Mouse (Mus musculus) heart, embryonic 11.5 days (tissue): ENCODE results near the gene Synpo2l. TPM values are rescaled to one million over a fixed set of nuclear protein-coding genes. Genes with fewer than 3 reads are reported as not detected.

Experiments
- ATAC-seq: fragments of 200-750 bp; cut with Nextera tagmentation; replicated peaks from 2 replicates; pipeline ENCODE4 v1.8.0; 2017; ENCODE audit warnings: moderate library complexity; ENCODE audit not compliant: insufficient number of reproducible peaks, low FRiP score, low TSS enrichment
- H3K27ac ChIP-seq: fragments of 300-500 bp; sonication (generic); 2 replicates; pipeline ENCODE4 v1.5.1; 2014; ENCODE audit warnings: mild to moderate bottlenecking, low read depth, low read length
- H3K27me3 ChIP-seq: fragments of 300-500 bp; sonication (generic); 2 replicates; pipeline ENCODE4 v1.6.1; 2014; ENCODE audit warnings: mild to moderate bottlenecking, low read length, mixed read lengths; ENCODE audit not compliant: control insufficient read depth, insufficient read depth
- H3K36me3 ChIP-seq: fragments of 300-500 bp; sonication (generic); 2 replicates; pipeline ENCODE4 v1.6.1; 2014; ENCODE audit warnings: mild to moderate bottlenecking, low read length, moderate library complexity, mixed read lengths; ENCODE audit not compliant: control insufficient read depth, insufficient read depth
- H3K4me1 ChIP-seq: fragments of 300-500 bp; sonication (generic); 2 replicates; pipeline ENCODE4 v1.6.1; 2014; ENCODE audit warnings: low read length; ENCODE audit not compliant: control insufficient read depth, insufficient read depth
- H3K4me2 ChIP-seq: fragments of 300-500 bp; sonication (generic); 2 replicates; pipeline ENCODE4 v1.6.1; 2014; ENCODE audit warnings: mild to moderate bottlenecking, moderate library complexity
- H3K4me3 ChIP-seq: fragments of 300-500 bp; sonication (generic); 2 replicates; pipeline ENCODE4 v1.5.1; 2014; ENCODE audit warnings: low read depth, low read length
- H3K9ac ChIP-seq: fragments of 300-500 bp; sonication (generic); 2 replicates; pipeline ENCODE4 v1.6.1; 2014; ENCODE audit warnings: mild to moderate bottlenecking, low read depth, low read length, moderate library complexity
- H3K9me3 ChIP-seq: fragments of 300-500 bp; sonication (generic); replicated peaks from 2 replicates; pipeline ENCODE4 v1.6.1; 2016; ENCODE audit warnings: low read length; ENCODE audit not compliant: control insufficient read depth
- WGBS: fragments of 180-500 bp; shearing (Covaris S2); extraction: QIAGEN DNeasy Blood & Tissue Kit; methylation state at CpG from one replicate; pipeline ENCODE4 v1.1.7; 2014; ENCODE audit not compliant: insufficient replicate concordance; 5-methylcytosine and 5-hydroxymethylcytosine counted together
- microRNA-seq: library from miRNA; unstranded; fragments of <30 nt; microRNA quantifications from one replicate; pipeline ENCODE4, GENCODE M21; 2016; ENCODE audit warnings: borderline number of aligned reads
- polyA plus RNA-seq: library from polyadenylated mRNA; unstranded; fragments of >200 nt; fragmentation: Nextera tagmentation; extraction: Ambion mirVana; gene quantifications from 2 replicates; pipeline ENCODE4 v1.2.1, GENCODE M21; 2014

The Synpo2l gene
- polyA plus RNA-seq, 1 experiment from 2014 or later, result 106 TPM

GRCm38 (mm10) chr14:20610146-20610545, 58.0 kb downstream of the Synpo2l start:
- H3K36me3 ChIP-seq, result no peaks in the 10 kb centered on the region
- no peak overlapping the region for H3K4me3 ChIP-seq
- H3K9me3 ChIP-seq, result no peaks in the 10 kb centered on the region
- H3K9ac ChIP-seq, result no peak overlapping the region
- peak; percentile 49; the same call in 1 of the 2 replicates for ATAC-seq
- H3K4me1 ChIP-seq, result 0 out of 2 replicates have a peak, but pooled peaks cover 2% of the 10 kb centered on the region
- H3K4me2 ChIP-seq, result peak overlapping the region; percentile 43
- H3K27me3 ChIP-seq, result no peaks in the 10 kb centered on the region
- WGBS, result 58% methylated on average over 4 of the region's 4 CpGs
- H3K27ac ChIP-seq, result peak overlapping the region; percentile 75

GRCm38 (mm10) chr14:20609519-20609918, 58.6 kb downstream of the Synpo2l start:
- no peak overlapping the region; the same call in 1 of the 2 replicates for H3K4me2 ChIP-seq
- H3K4me3 ChIP-seq, result no peak overlapping the region
- no peaks in the 10 kb centered on the region for H3K9me3 ChIP-seq
- no peaks in the 10 kb centered on the region for H3K27me3 ChIP-seq
- H3K27ac ChIP-seq, result no peak overlapping the region
- H3K4me1 ChIP-seq, result 0 out of 2 replicates have a peak, but pooled peaks cover 2% of the 10 kb centered on the region
- no peak overlapping the region for H3K9ac ChIP-seq
- no peaks in the 10 kb centered on the region for H3K36me3 ChIP-seq
- no peak for ATAC-seq
- WGBS, result 52% methylated on average over 3 of the region's 3 CpGs

Small RNA genes within 50 kb of the gene (microRNA-seq; reads per million reads assigned to microRNA genes)
- gene Mir6946, result 1.1 reads per million, percentile 15 among the genes with 10 or more reads in this experiment

Other genes with a start within 250 kb of the Synpo2l start
- gene Cfap70, start 216.1 kb downstream of the Synpo2l start, polyA plus RNA-seq, result 0.21 TPM in 1 of 2 replicates, not detected in the other
- 38.1 and 42.5 TPM in 2 replicates for gene Anxa7, start 188.2 kb downstream of the Synpo2l start, polyA plus RNA-seq
- 0.62 and 1.1 TPM in 2 replicates for gene Mss51, start 171.5 kb downstream of the Synpo2l start, polyA plus RNA-seq
- 43.1 and 46.8 TPM in 2 replicates for gene Ppp3cb, start 121.8 kb downstream of the Synpo2l start, polyA plus RNA-seq
- 5.4 and 7.2 TPM in 2 replicates for gene Usp54, start 27.3 kb downstream of the Synpo2l start, polyA plus RNA-seq
- gene Myoz1, start 11.8 kb downstream of the Synpo2l start, polyA plus RNA-seq, result 23.6 and 28.0 TPM in 2 replicates
- gene Sec24c, start 6.0 kb upstream of the Synpo2l start, polyA plus RNA-seq, result 78.1 and 84.6 TPM in 2 replicates
- 13.4 and 18.8 TPM in 2 replicates for gene Fut11, start 26.6 kb upstream of the Synpo2l start, polyA plus RNA-seq
- 221 and 230 TPM in 2 replicates for gene Chchd1, start 34.7 kb upstream of the Synpo2l start, polyA plus RNA-seq
- gene Zswim8, start 39.2 kb upstream of the Synpo2l start, polyA plus RNA-seq, result 23.4 and 24.1 TPM in 2 replicates
- 18.7 and 19.1 TPM in 2 replicates for gene Ndst2, start 66.2 kb upstream of the Synpo2l start, polyA plus RNA-seq
- 61.8 and 65.6 TPM in 2 replicates for gene Camk2g, start 125.7 kb upstream of the Synpo2l start, polyA plus RNA-seq
- 0.37 and 0.66 TPM in 2 replicates for gene Plau, start 168.3 kb upstream of the Synpo2l start, polyA plus RNA-seq